Mouse (Mus musculus): ENCODE data around the gene Gpr156.

DNA sequence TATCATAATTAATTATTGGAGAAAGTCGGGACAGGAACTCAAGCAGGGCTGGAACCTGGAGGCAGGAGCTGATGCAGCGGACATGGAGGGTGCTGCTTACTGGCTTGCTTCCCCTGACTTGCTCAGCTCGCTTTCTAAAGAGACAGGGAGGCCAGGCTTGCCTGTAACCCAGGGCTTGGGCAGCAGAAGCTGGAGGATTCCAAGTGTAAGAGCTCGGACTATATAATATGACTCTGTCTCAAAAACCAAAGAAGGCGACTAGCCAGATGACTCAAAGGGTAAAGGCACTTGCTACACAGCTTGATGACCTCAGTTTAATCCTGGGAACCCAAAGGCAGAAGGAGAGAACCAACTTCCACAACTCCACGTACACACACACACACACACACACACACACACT is 22.9 kb upstream of the Gpr156 start:
- no peak for TF ChIP-seq POLR2A (IDR thresholded peaks at IDR 0.05; ENCODE audit: extremely low read depth, insufficient read depth, low read length)
- no peak for TF ChIP-seq CTCF (IDR thresholded peaks at IDR 0.05; ENCODE audit: extremely low read depth, insufficient read depth, low read length)
